Mouse (Mus musculus) thymus, adult 2 months (tissue): ENCODE data around the gene Tgfb2. TPM values are rescaled to one million over a fixed set of nuclear protein-coding genes. Genes with fewer than 3 reads are reported as not detected.

Experiments
- DNase-seq: peaks from one replicate; pipeline ENCODE4 v3.0.0; 2021
- H3K27ac ChIP-seq: fragments of 200-500 bp; 2 replicates; pipeline ENCODE4 v1.5.1; 2012; ENCODE audit warnings: low read length, control low read depth; ENCODE audit not compliant: control insufficient read depth, insufficient read depth
- H3K27me3 ChIP-seq: fragments of 200-500 bp; 2 replicates; pipeline ENCODE4 v1.6.1; 2012; ENCODE audit warnings: mild to moderate bottlenecking, low read length, moderate library complexity, mixed read lengths; ENCODE audit not compliant: control insufficient read depth, insufficient read depth
- H3K36me3 ChIP-seq: fragments of 200-500 bp; 2 replicates; pipeline ENCODE4 v1.6.1; 2012; ENCODE audit warnings: mild to moderate bottlenecking, low read length, moderate library complexity; ENCODE audit not compliant: control insufficient read depth, insufficient read depth
- H3K4me1 ChIP-seq: fragments of 200-500 bp; replicated peaks from 2 replicates; pipeline ENCODE4 v1.6.1; 2012; ENCODE audit warnings: low read length; ENCODE audit not compliant: control insufficient read depth, insufficient read depth
- H3K4me3 ChIP-seq: fragments of 200-500 bp; 2 replicates; pipeline ENCODE4 v1.5.1; 2012; ENCODE audit warnings: mild to moderate bottlenecking, low read length, control low read depth, moderate library complexity; ENCODE audit not compliant: control insufficient read depth, insufficient read depth
- CTCF ChIP-seq: fragments of 200-500 bp; IDR thresholded peaks from 2 replicates; pipeline ENCODE4 v1.5.1; 2012; ENCODE audit warnings: mild to moderate bottlenecking, control low read depth, low read length, moderate library complexity, borderline replicate concordance; ENCODE audit not compliant: control insufficient read depth, poor library complexity, insufficient read depth; ENCODE audit errors: extremely low read depth
- POLR2A ChIP-seq: fragments of 200-500 bp; IDR thresholded peaks from 2 replicates; pipeline ENCODE4 v1.6.1; 2012; ENCODE audit warnings: mild to moderate bottlenecking, low read length, control low read depth, moderate library complexity; ENCODE audit not compliant: control insufficient read depth, poor library complexity, insufficient read depth; ENCODE audit errors: extremely low read depth
- WGBS: fragments of 180-500 bp; shearing (Covaris S2); methylation state at CpG from one replicate; pipeline ENCODE4 v1.1.7; 2018; 5-methylcytosine and 5-hydroxymethylcytosine counted together
- polyA plus RNA-seq: library from polyadenylated mRNA; depleted of rRNA; stranded (reverse); fragments of >200 nt; gene quantifications from 2 replicates; pipeline ENCODE4 v1.2.3, GENCODE M21; 2012

Gene Tgfb2
- polyA plus RNA-seq, 1 experiment, result 0.89 TPM

DNA sequence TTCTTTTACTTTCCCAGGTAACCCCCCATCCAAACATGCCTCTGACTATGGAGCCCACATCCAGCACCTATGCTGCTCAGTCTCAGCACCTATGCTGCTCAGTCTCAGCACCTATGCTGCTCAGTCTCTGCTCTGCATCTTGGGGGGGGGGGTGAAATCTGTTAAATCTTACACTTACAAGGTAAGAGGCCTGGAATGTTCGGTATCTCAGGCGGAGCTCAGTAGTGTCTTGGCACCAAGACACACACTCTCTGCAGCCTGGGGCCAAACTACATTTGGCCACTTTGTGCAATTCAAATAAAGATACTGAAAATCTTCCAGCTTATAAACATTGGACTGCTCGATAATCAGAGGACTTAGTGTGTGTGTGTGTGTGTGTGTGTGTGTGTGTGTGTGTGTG lies 31.2 kb downstream of the Tgfb2 start:
- WGBS, result 90% methylated on average over 3 of the region's 3 CpGs
- no peak overlapping the region for H3K27ac ChIP-seq

DNA sequence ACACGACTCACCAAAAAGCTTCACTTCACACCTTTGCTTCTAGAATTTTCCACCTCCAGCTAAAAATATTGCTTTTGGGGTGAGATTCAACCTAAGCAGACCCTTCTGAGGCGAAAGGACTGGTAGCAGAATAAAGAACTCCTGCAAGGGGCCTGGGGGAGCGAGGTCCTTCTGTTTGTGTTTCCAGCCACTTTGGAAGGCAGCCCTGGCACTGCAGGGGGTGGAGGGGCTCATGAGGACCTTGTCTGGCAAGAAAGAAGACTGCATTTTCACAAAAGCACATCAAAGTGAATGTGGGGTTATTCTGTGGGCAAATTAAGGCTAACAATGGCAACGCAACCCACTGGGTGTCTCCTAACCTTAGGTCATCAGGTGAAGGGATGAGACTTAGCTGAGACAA lies 32.6 kb downstream of the Tgfb2 start:
- no peak for TF ChIP-seq POLR2A
- TF ChIP-seq CTCF, result no peak
- Histone ChIP-seq H3K36me3 (no peaks in the 10 kb centered on the region), H3K27ac (no peak overlapping the region), H3K4me1 (no peaks in the 10 kb centered on the region), H3K27me3 (no peaks in the 10 kb centered on the region), H3K4me3 (no peak overlapping the region)
- 96% methylated on average over 4 of the region's 4 CpGs for WGBS
- DNase-seq, result no peak

More for the DNA sequence above, 31.2 kb downstream of the Tgfb2 start:
- Histone ChIP-seq H3K36me3 (no peaks in the 10 kb centered on the region), H3K27me3 (no peaks in the 10 kb centered on the region), H3K4me3 (no peak overlapping the region), H3K4me1 (no peaks in the 10 kb centered on the region)
- TF ChIP-seq POLR2A (no peak), CTCF (no peak)
- no peak for DNase-seq

DNA sequence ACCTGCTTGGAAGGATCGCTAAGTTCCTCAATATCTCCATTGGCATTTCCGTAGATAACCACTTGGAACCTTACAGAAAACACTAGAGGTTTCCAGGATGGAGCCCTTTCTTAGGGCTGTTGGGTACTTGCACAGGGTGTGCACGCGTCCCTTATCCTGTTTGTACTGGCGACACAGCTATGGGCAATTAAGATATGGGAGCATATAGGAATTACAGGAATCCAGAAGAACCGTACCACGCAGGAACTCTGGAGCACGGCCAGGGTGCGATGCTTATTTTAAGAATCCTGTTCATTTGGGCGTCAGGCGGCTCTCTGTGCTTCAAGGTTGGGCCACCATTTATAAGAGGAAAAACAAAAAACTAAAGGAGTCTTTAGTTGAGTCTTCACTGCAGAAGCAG lies 42.4 kb downstream of the Tgfb2 start:
- no peak for DNase-seq
- no peak for TF ChIP-seq CTCF
- no peak for TF ChIP-seq POLR2A
- no peak overlapping the region for H3K4me3 ChIP-seq

DNA sequence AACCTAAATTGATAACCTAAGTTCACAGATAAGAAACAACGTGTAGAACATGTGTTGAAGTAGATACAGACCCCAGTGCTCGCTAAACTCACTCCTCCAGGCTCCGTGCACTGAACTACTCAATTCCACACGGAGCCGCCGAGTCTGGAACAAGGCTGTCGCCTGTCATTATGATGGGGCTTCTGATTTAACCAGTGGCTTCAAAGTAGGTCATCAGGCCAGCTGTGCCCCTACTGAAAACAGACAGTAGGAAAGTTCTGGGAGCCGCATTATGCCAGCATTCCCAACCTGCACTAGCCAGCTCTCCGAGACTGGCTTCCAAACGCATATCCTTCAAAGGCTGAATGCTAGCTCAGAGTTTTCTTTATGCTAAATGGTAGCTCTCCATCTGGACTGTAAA lies 42.8 kb downstream of the Tgfb2 start:
- DNase-seq, result no peak

More for the DNA sequence above, 42.4 kb downstream of the Tgfb2 start:
- Histone ChIP-seq H3K27me3 (no peaks in the 10 kb centered on the region), H3K36me3 (no peaks in the 10 kb centered on the region), H3K27ac (no peak overlapping the region), H3K4me1 (no peaks in the 10 kb centered on the region)
- 87% methylated on average over 11 of the region's 11 CpGs for WGBS

GRCm38 (mm10) chr1:186661206-186661921 lies 44.4 kb downstream of the Tgfb2 start:
- DNase-seq, result no peak
- H3K4me3 ChIP-seq, result no peak overlapping the region
- no peak overlapping the region for H3K27ac ChIP-seq
- H3K27me3 ChIP-seq, result no peaks in the 10 kb centered on the region
- H3K36me3 ChIP-seq, result no peaks in the 10 kb centered on the region
- TF ChIP-seq CTCF (no peak), POLR2A (no peak)
- WGBS, result 84% methylated on average over 15 of the region's 15 CpGs
- H3K4me1 ChIP-seq, result no peaks in the 10 kb centered on the region

More for the DNA sequence above, 42.8 kb downstream of the Tgfb2 start:
- no peaks in the 10 kb centered on the region for H3K4me1 ChIP-seq
- no peak overlapping the region for H3K4me3 ChIP-seq
- H3K27me3 ChIP-seq, result no peaks in the 10 kb centered on the region
- 92% methylated on average over 10 of the region's 10 CpGs for WGBS
- TF ChIP-seq CTCF (no peak), POLR2A (no peak)
- no peaks in the 10 kb centered on the region for H3K36me3 ChIP-seq
- H3K27ac ChIP-seq, result no peak overlapping the region

- Histone ChIP-seq H3K4me1 (no peaks in the 10 kb centered on the region), H3K27me3 (no peaks in the 10 kb centered on the region), H3K36me3 (no peaks in the 10 kb centered on the region), H3K27ac (no peak overlapping the region), H3K4me3 (no peak overlapping the region)
- no peak for TF ChIP-seq CTCF
- TF ChIP-seq POLR2A, result no peak
- no peak for DNase-seq
- 91% methylated on average over 11 of the region's 11 CpGs for WGBS
Observed at GRCm38 (mm10) chr1:186658783-186659182, 47.0 kb downstream of the Tgfb2 start.
